Mouse (Mus musculus) heart, postnatal 10 days (tissue): Measurements from ENCODE around the gene Cyp17a1. TPM values are rescaled to one million over a fixed set of nuclear protein-coding genes. Genes with fewer than 3 reads are reported as not detected.

Experiments
- DNase-seq, 2 experiments: peaks; one replicate each; pipeline ENCODE4 v3.0.0; 2021
- intact Hi-C: fragments of 180-260 bp; cut with DNase I; formaldehyde crosslinking; loops from one replicate; pipeline ENCODE4 v1.15.1; 2025
- total RNA-seq, 2 experiments: library from RNA; stranded (reverse); gene quantifications; 2 replicates each; pipeline ENCODE4 v1.2.3; 2021

Cyp17a1 gene
- total RNA-seq, 2 experiments from 2014 or later = not detected

DNA sequence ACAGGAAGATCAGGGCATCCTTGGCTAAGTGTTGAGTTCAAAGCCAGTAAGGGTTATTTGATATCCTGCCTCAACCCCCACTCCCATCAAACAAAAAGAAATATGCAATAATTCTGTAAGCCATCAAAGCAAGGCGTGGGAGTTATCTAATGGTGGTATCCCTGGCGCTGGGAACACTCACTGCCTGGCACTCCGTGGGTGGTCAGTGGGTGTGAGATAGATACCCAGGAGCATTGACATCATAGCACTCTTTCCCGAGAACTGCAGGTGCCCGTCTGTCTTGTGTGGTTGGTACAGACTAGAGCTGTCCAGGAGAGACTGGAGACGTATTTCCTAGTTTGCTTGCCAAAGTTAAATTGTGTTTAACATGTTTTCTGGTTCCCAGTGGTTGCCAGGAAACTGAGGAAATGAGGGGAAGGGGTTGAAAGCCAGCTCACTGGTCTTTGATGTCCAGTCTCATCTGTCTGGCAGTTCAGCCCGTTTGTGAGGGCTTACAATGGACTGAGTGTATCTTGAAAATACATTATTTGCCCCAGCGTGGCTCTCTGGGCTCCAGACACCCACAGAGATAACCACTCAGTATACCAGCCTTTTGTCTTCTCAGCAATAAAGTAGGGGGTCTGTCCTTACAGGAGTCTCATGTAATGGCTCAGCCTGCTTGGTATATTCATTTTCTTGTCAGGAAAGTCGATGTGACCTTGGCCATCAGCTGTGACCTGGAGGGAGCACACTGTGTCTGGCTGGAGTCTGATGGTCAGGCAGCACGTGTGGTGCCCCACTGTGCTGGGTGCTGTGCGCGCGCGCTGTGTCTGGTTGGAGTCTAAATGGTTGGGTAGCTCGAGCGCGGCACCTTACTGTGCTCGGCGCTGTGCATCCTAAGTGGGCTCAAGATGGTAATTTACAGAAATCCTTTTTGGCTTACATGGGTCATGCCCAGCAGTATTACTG lies 51.5 kb downstream of the Cyp17a1 start:
- no peak for DNase-seq
- intact Hi-C loops = loop anchor here (2.0 kb wide), 2 partner anchors 23 kb away; partner anchors contain the start of gene Wbp1l

DNA sequence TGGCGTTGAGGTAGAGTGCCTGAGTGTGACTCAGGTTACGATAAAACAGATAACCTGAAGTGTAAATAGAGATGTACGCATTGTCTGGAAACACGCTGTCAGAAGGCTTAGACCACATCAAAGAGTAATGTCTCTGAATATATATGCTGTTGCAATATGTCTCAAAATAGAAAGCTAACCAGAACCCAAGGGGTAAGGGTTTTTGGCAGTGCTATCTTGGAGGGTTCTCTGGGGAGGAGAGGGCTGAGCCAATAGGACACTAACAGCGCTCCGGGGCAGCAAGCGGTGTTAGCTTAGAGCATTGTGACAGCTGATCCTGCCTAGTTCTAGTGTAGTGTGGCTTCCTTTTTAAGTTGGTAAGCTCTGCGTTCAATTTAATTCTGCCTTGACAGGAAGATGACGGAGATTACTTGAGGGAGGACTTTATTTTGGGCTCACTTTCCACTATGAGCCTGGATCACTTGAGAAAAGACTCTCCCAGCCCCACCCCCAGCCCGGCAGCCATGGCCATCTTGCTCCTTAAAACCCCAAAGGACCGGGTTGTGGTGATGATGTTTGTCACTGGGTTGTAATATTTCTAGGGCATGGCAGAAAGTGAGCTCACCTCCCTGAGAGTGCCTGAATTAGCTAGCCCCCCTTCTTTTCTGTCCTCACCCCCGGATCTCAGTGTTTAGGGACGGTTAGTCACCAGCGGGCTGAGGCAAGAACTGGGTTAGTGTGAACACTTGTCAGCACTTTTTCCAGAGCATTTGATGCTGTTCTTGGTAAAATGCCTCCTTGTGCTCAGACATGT lies 52.8 kb downstream of the Cyp17a1 start:
- DNase-seq = no peak
- intact Hi-C loops = no loop called here

DNA sequence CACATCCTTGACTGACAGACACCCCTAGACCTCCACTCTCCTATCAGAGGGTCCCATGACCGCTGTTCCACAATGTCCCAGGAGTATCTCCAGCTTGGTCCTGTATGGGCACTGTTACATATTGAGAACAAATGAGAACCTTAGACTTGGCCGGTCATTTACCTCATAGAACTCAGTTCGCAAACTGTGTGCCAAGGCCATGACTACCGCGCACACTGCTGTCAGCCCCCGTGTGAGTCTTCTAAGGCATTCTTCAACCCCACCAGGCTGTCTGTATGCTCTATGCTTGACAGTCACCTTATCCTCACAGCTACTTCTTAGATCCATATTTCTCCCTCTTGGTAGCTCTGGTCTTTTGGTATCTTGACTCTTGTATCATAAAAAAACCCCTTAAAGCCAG lies 53.5 kb downstream of the Cyp17a1 start:
- intact Hi-C loops = no loop called here
- DNase-seq = no peak

DNA sequence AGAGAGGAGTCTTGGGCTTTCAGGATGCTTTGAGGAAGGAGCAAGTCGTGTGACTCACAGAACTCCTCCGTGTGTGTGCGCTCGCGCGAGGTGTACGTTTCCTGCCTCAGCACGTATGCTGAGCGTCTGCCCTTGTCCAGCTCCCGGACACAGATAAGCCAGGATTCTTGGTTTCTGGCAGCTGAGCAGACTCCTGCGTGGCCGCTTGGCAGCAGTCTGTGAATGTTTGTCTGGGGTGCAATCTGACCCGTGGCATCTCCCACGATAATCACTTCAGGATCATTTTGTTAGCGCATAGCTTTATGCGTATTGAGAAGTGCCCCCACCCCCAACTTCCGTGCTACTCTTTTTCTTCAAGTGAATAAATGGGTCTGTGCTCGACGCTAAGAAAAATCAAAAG lies 54.0 kb downstream of the Cyp17a1 start:
- peak; percentile 71 to 74 for DNase-seq
- intact Hi-C loops = no loop called here

DNA sequence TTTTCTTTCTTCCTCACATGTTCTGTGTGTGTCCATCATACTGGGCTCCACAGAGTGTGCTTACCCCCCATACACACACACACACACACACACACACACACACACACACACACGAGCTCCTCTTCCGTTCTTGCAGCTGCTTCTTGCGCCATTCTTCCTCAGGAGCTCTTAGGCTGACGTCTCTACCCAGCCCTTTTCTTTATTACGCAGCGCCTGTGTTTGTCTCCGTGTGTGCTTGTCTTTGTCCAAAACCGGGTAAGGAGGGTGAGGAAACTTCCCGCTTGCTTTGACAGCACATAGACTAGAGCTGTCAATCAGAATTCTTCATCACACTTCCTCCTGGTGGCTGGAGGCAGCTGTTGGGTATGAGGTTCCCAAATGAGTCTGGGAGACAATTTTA lies 54.6 kb downstream of the Cyp17a1 start:
- no peak for DNase-seq
- intact Hi-C loops = no loop called here

DNA sequence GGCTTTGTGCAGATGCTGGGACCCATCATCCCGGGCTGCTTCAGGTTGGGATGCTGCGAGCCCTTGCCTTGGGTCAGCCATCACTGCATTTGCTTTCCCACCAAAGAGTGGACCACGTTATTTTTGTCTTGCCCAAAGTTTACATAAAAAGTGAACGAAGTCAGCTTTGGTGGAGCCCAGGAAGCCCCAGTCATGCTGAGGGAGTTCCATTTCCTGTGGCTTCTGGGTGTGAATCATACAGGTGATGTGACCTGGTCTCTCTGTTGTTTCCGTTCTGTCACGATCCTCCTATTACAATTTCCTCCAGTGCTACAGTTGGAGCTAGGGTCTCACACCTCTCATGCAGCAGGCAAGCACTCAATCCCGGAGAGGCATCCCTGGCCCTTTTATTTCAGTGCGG lies 55.6 kb downstream of the Cyp17a1 start:
- DNase-seq = no peak
- intact Hi-C loops = no loop called here

Other genes starting within 250 kb of the Cyp17a1 start
- gene Trim8, start 171.5 kb downstream of the Cyp17a1 start, total RNA-seq = 10 to 100 TPM; 49.9 to 50.6 TPM
- 10 to 100 TPM; 32.8 to 33.6 TPM for gene Arl3, start 100.0 kb downstream of the Cyp17a1 start, total RNA-seq
- 1 to 10 TPM; 3.0 to 3.8 TPM for gene Sfxn2, start 99.8 kb downstream of the Cyp17a1 start, total RNA-seq
- 10 to 100 TPM; 65.0 to 75.0 TPM for gene Wbp1l, start 74.1 kb downstream of the Cyp17a1 start, total RNA-seq
- 10 to 100 TPM; 11.7 to 13.6 TPM for gene Borcs7, start 16.7 kb upstream of the Cyp17a1 start, total RNA-seq
- gene As3mt, start 34.3 kb upstream of the Cyp17a1 start, total RNA-seq = 10 to 100 TPM; 61.4 to 69.0 TPM
- gene Cnnm2, start 88.4 kb upstream of the Cyp17a1 start, total RNA-seq = 1 to 10 TPM; 6.6 to 7.7 TPM